Mouse (Mus musculus) hindbrain, embryonic 16.5 days (tissue): ENCODE measurements around the gene Upf3a. TPM values are rescaled to one million over a fixed set of nuclear protein-coding genes. Genes with fewer than 3 reads are reported as not detected.
"Not testable (repeated sequence)": the region's sequence is repeated elsewhere in the genome, so short reads cannot be mapped to it uniquely, and the experiment has no call there.

ENCODE experiments used
- ATAC-seq: fragments of 200-750 bp; cut with Nextera tagmentation; 2 replicates; pipeline ENCODE4 v1.8.0; 2017; ENCODE audit warnings: moderate TSS enrichment, moderate library complexity
- H3K27ac ChIP-seq: fragments of 300-500 bp; sonication (generic); 2 replicates; pipeline ENCODE4 v1.5.1; 2014; ENCODE audit warnings: low read depth, mild to moderate bottlenecking, control low read depth, low read length, moderate library complexity
- H3K27me3 ChIP-seq: fragments of 300-500 bp; sonication (generic); replicated peaks from 2 replicates; pipeline ENCODE4 v1.6.1; 2014; ENCODE audit warnings: low read length; ENCODE audit not compliant: control insufficient read depth, insufficient read depth
- H3K36me3 ChIP-seq: fragments of 300-500 bp; sonication (generic); 2 replicates; pipeline ENCODE4 v1.6.1; 2014; ENCODE audit warnings: mild to moderate bottlenecking, low read length, moderate library complexity, mixed read lengths; ENCODE audit not compliant: control insufficient read depth, insufficient read depth
- H3K4me1 ChIP-seq: fragments of 300-500 bp; sonication (generic); 2 replicates; pipeline ENCODE4 v1.6.1; 2014; ENCODE audit warnings: low read depth, low read length; ENCODE audit not compliant: control insufficient read depth, insufficient read depth
- H3K4me2 ChIP-seq: fragments of 300-500 bp; sonication (generic); 2 replicates; pipeline ENCODE4 v1.6.1; 2014; ENCODE audit warnings: mild to moderate bottlenecking, low read length, control low read depth, moderate library complexity
- H3K4me3 ChIP-seq: fragments of 300-500 bp; sonication (generic); 2 replicates; pipeline ENCODE4 v1.5.1; 2014; ENCODE audit warnings: mild to moderate bottlenecking, low read length, control low read depth, moderate library complexity
- H3K9ac ChIP-seq: fragments of 300-500 bp; sonication (generic); 2 replicates; pipeline ENCODE4 v1.6.1; 2014; ENCODE audit warnings: low read depth, mild to moderate bottlenecking, control low read depth, low read length, moderate library complexity
- H3K9me3 ChIP-seq: fragments of 300-500 bp; sonication (generic); 2 replicates; pipeline ENCODE4 v1.6.1; 2014; ENCODE audit warnings: mild to moderate bottlenecking, low read length, moderate library complexity; ENCODE audit not compliant: control insufficient read depth
- WGBS: fragments of 180-500 bp; shearing (Covaris S2); extraction: QIAGEN DNeasy Blood & Tissue Kit; methylation state at CpG from one replicate; pipeline ENCODE4 v1.1.7; 2014; 5-methylcytosine and 5-hydroxymethylcytosine counted together
- polyA plus RNA-seq: library from polyadenylated mRNA; unstranded; fragments of >200 nt; fragmentation: Nextera tagmentation; extraction: Ambion mirVana; gene quantifications from 2 replicates; pipeline ENCODE4 v1.2.1, GENCODE M21; 2015

Gene Upf3a
- polyA plus RNA-seq, result 40.4 and 40.8 TPM in 2 replicates

GRCm38 (mm10) chr8:13785250-13785763, at the start of gene Upf3a:
TSS of gene Upf3a (plus strand) at chr8:13785615.
- Histone ChIP-seq H3K27me3 (no peaks in the 10 kb centered on the region), H3K27ac (peak within 1 kb of the TSS; percentile 100), H3K9ac (peak within 1 kb of the TSS; percentile 98), H3K9me3 (no peaks in the 10 kb centered on the region), H3K4me3 (peak within 1 kb of the TSS; percentile 72), H3K36me3 (peaks cover 16% of the 10 kb centered on the region), H3K4me1 (peaks cover 7% of the 10 kb centered on the region), H3K4me2 (peak within 1 kb of the TSS; percentile 93)
- under 1% methylated on average over 43 of the region's 47 CpGs for WGBS
- ATAC-seq, result peak; percentile 95

DNA sequence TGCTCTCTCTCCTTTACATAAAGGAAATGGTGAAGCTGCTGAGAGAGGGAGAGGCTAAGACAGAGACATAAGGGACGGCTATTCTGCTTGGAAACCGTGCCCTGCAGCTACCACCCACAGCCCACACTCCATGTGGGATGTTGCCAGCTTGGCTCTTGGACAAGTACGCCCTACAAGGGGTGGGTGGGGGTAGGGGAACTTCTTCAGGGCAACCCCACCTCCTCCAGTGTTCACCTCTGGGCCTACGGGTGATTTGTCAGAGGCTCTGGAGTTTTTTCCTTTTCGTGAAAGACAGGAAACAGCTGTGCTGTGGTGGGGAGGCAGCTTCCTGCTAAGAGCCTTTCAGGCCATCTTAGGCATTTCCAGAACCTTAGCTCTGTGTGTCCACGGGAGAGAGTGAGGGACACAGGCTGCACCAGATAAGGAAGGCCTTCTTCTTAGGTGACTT, 45.1 kb upstream of the Upf3a start:
- Histone ChIP-seq H3K36me3 (no peaks in the 10 kb centered on the region), H3K4me2 (no peak overlapping the region), H3K9ac (no peak overlapping the region), H3K27ac (no peak overlapping the region), H3K4me1 (0 out of 2 replicates have a peak, but pooled peaks cover 2% of the 10 kb centered on the region), H3K4me3 (no peak overlapping the region), H3K27me3 (no peaks in the 10 kb centered on the region), H3K9me3 (no peaks in the 10 kb centered on the region)
- WGBS, result 45% methylated on average over 6 of the region's 6 CpGs
- peak; percentile 20; the same call in 1 of the 2 replicates for ATAC-seq

GRCm38 (mm10) chr8:13740817-13741613, 44.4 kb upstream of the Upf3a start:
- H3K9me3 ChIP-seq, result no peaks in the 10 kb centered on the region
- WGBS, result 83% methylated on average over 7 of the region's 7 CpGs
- no peaks in the 10 kb centered on the region for H3K27me3 ChIP-seq
- no peak for ATAC-seq
- no peak overlapping the region for H3K4me3 ChIP-seq
- H3K4me2 ChIP-seq, result no peak overlapping the region
- H3K9ac ChIP-seq, result no peak overlapping the region
- H3K27ac ChIP-seq, result no peak overlapping the region
- no peaks in the 10 kb centered on the region for H3K36me3 ChIP-seq
- H3K4me1 ChIP-seq, result 0 out of 2 replicates have a peak, but pooled peaks cover 2% of the 10 kb centered on the region

DNA sequence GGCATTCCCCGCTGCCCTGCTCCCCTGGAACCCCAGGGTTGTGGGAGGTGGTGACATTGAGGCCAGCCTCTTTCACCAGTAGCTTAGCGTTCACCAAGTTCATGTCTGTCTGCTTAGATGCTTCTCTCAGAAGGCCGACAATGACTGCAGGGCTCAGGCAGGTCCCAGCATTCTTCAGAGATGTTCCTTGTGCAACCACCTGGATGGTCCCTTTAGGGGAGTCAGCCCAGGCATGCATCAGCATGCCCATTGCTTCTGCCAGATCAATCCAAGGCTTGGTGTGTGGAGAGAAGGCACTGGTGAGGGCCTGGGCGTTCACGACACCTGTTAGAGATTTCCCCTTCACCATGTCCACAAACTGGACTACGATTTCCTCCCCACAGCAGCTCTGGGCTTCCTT, 39.2 kb upstream of the Upf3a start:
- not testable (repeated sequence) for H3K4me1 ChIP-seq, ATAC-seq, H3K27me3 ChIP-seq

DNA sequence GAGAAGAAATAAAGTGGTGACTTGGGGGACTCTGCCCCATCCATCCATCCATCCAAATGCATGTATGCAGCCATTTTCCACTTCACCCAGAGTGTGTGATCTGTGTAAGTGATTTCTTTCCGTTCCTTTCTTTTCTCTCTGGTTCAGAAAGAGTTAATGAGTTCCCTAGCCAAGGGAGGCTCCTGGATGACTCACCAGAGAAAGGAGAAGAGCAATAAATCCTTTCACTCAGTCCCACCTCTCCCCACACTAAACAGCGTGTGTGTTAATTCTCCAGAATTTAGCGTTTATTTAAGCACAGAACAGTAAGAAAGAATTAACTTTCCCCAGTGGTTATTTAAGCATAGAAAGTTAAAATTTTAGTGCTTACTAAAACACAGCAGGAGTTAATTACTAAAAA, 37.8 kb upstream of the Upf3a start:
- Histone ChIP-seq H3K27ac (no peak overlapping the region), H3K4me1 (no peaks in the 10 kb centered on the region), H3K4me3 (no peak overlapping the region), H3K27me3 (no peaks in the 10 kb centered on the region), H3K9me3 (0 out of 2 replicates have a peak, but pooled peaks cover 2% of the 10 kb centered on the region), H3K4me2 (no peak overlapping the region), H3K9ac (no peak overlapping the region), H3K36me3 (no peaks in the 10 kb centered on the region)
- no peak for ATAC-seq
- WGBS, result 35% methylated on average over 3 of the region's 3 CpGs

More for the DNA sequence above, 39.2 kb upstream of the Upf3a start:
- not testable (repeated sequence) for H3K4me3 ChIP-seq, H3K36me3 ChIP-seq, H3K9me3 ChIP-seq, H3K27ac ChIP-seq, H3K4me2 ChIP-seq, H3K9ac ChIP-seq
- WGBS, result 94% methylated on average over 4 of the region's 6 CpGs

DNA sequence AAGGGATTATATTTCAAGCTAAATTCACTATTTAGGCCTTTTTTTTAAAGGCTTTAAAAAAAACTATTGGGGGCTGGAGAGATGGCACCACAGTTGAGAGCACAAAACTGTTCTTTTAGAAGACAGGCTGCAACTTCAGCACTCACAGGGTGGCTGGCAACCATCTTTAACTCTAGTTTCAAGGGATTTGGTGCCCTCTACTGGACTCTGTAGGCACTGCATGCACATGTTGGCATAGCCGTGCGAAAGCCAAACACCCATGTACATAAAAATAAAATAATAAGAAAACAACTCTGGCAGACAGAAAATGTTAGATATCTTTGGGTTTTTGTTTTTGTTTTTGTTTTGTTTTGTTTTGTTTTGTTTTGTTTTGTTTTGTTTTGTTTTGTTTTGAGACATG, 31.7 kb upstream of the Upf3a start:
- Histone ChIP-seq H3K4me2 (no peak overlapping the region), H3K9me3 (0 out of 2 replicates have a peak, but pooled peaks cover 2% of the 10 kb centered on the region), H3K9ac (no peak overlapping the region), H3K27ac (no peak overlapping the region), H3K4me1 (peaks cover 8% of the 10 kb centered on the region), H3K27me3 (no peaks in the 10 kb centered on the region), H3K36me3 (no peaks in the 10 kb centered on the region), H3K4me3 (no peak overlapping the region)
- whole genome bisulfite sequencing, result 24% methylated on average over 2 of the region's 2 CpGs
- no peak for ATAC-seq

- Histone ChIP-seq H3K36me3 (peaks cover 2% of the 10 kb centered on the region; the same call in 1 of the 2 replicates), H3K27ac (no peak overlapping the region), H3K4me3 (no peak overlapping the region), H3K9me3 (no peaks in the 10 kb centered on the region), H3K9ac (no peak overlapping the region), H3K4me2 (no peak overlapping the region), H3K4me1 (peaks cover 13% of the 10 kb centered on the region), H3K27me3 (no peaks in the 10 kb centered on the region)
- no peak for ATAC-seq
- 63% methylated on average over 7 of the region's 7 CpGs for WGBS
Measured at GRCm38 (mm10) chr8:13756480-13756879, 28.9 kb upstream of the Upf3a start.

DNA sequence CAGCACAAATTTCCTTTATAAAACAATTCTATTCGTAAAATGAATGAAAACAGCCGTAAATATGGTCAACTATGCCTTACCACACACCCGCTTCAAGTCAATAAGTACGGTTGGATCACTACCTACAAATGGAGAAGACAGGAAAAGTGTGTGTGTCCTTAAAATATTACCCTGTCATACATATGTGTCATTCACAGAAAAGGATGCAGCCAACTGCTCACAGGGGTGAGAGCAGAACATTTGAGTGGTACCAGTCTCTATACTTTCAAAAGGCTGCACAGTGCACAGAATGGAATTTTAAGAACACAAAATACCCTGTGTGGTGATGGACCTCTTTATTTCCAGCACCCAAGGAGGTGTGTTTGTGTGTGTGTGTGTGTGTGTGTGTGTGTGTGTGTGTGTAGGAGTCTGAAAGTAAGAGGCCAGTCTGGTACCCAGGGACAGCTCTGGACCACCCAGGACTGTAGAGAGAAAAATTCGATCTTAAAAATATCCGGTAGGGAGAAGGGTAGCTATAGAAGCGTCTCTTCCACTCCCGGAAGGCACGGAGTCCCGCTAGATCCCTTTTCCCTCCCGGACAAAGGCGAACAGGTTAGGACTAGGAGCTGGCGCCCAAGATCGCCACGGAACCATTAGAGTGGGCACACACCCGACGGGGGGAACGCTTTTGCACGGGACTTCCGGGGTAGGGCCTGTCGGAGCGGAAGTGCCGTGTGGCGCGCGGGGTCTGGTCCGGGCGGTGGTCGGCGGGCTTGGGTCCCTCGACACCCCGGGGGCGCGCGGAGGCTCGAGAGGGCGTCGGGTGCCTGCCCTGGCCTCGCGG, 28.2 kb upstream of the Upf3a start, which contains the start of gene Cdc16:
Cdc16 (plus strand) TSS at position 695 of the 823 bp plus-strand sequence.
- no peaks in the 10 kb centered on the region for H3K27me3 ChIP-seq
- peak within 1 kb of the TSS; percentile 97 for H3K9ac ChIP-seq
- peaks cover 13% of the 10 kb centered on the region for H3K4me1 ChIP-seq
- peak within 1 kb of the TSS; percentile 95 for H3K4me2 ChIP-seq
- no peaks in the 10 kb centered on the region for H3K9me3 ChIP-seq
- peak within 1 kb of the TSS; percentile 85 for H3K27ac ChIP-seq
- WGBS, result 9% methylated on average over 36 of the region's 40 CpGs
- H3K4me3 ChIP-seq, result peak within 1 kb of the TSS; percentile 100
- peaks cover 6% of the 10 kb centered on the region for H3K36me3 ChIP-seq
- peak; percentile 97 for ATAC-seq
